Mouse (Mus musculus) lung, embryonic 14.5 days (tissue): ENCODE measurements around the gene Babam1. TPM values are rescaled to one million over a fixed set of nuclear protein-coding genes. Genes with fewer than 3 reads are reported as not detected.

ENCODE experiments used
- ATAC-seq: fragments of 200-750 bp; cut with Nextera tagmentation; 2 replicates; pipeline ENCODE4 v1.8.0; 2017; ENCODE audit warnings: mild to moderate bottlenecking, moderate TSS enrichment, moderate library complexity; ENCODE audit not compliant: insufficient read depth
- DNase-seq: peaks from one replicate; pipeline ENCODE4 v3.0.0-alpha.2; 2015
- H3K27ac ChIP-seq: fragments of 300-500 bp; sonication (generic); 2 replicates; pipeline ENCODE4 v1.5.1; 2014; ENCODE audit warnings: low read depth, mild to moderate bottlenecking, moderate library complexity
- H3K27me3 ChIP-seq: fragments of 300-500 bp; sonication (generic); 2 replicates; pipeline ENCODE4 v1.6.1; 2014; ENCODE audit warnings: low read length, control low read depth; ENCODE audit not compliant: insufficient read depth
- H3K36me3 ChIP-seq: fragments of 300-500 bp; sonication (generic); 2 replicates; pipeline ENCODE4 v1.6.1; 2014; ENCODE audit warnings: control low read depth; ENCODE audit not compliant: insufficient read depth
- H3K4me1 ChIP-seq: fragments of 300-500 bp; sonication (generic); 2 replicates; pipeline ENCODE4 v1.6.1; 2014; ENCODE audit warnings: antibody characterized with exemption, control low read depth; ENCODE audit not compliant: insufficient read depth
- H3K4me2 ChIP-seq: fragments of 300-500 bp; sonication (generic); 2 replicates; pipeline ENCODE4 v1.6.1; 2014; ENCODE audit warnings: mild to moderate bottlenecking
- H3K4me3 ChIP-seq: fragments of 300-500 bp; sonication (generic); 2 replicates; pipeline ENCODE4 v1.5.1; 2014; ENCODE audit warnings: low read depth, low read length
- H3K9ac ChIP-seq: fragments of 300-500 bp; sonication (generic); 2 replicates; pipeline ENCODE4 v1.6.1; 2014
- H3K9me3 ChIP-seq: fragments of 300-500 bp; sonication (generic); 2 replicates; pipeline ENCODE4 v1.6.1; 2016; ENCODE audit warnings: low read depth, low read length, control low read depth
- CTCF ChIP-seq: IDR thresholded peaks from 2 replicates; pipeline ENCODE4 v1.5.1; 2016; ENCODE audit warnings: antibody characterized with exemption, low read depth
- WGBS: fragments of 180-500 bp; shearing (Covaris S2); extraction: QIAGEN DNeasy Blood & Tissue Kit; methylation state at CpG from one replicate; pipeline ENCODE4 v1.1.7; 2014; 5-methylcytosine and 5-hydroxymethylcytosine counted together
- polyA plus RNA-seq: library from polyadenylated mRNA; unstranded; fragments of >200 nt; fragmentation: Nextera tagmentation; extraction: Ambion mirVana; gene quantifications from 2 replicates; pipeline ENCODE4 v1.2.1, GENCODE M21; 2014

The Babam1 gene
- polyA plus RNA-seq, 1 experiment from 2014 or later: 114 TPM

GRCm38 (mm10) chr8:71381971-71382961, 14.4 kb upstream of the Babam1 start:
- DNase-seq (peak; percentile 95), ATAC-seq (peak; percentile 92)
- H3K27me3 ChIP-seq: no peaks in the 10 kb centered on the region
- H3K4me2 ChIP-seq: peak overlapping the region; percentile 98
- H3K36me3 ChIP-seq: peaks cover 15% of the 10 kb centered on the region
- H3K9ac ChIP-seq: peak overlapping the region; percentile 84
- TF ChIP-seq CTCF: no peak
- peak overlapping the region; percentile 91 for H3K27ac ChIP-seq
- H3K4me1 ChIP-seq: peaks cover 18% of the 10 kb centered on the region
- H3K4me3 ChIP-seq: peak overlapping the region; percentile 90
- H3K9me3 ChIP-seq: no peaks in the 10 kb centered on the region
- 2% methylated on average over 66 of the region's 80 CpGs for WGBS

DNA sequence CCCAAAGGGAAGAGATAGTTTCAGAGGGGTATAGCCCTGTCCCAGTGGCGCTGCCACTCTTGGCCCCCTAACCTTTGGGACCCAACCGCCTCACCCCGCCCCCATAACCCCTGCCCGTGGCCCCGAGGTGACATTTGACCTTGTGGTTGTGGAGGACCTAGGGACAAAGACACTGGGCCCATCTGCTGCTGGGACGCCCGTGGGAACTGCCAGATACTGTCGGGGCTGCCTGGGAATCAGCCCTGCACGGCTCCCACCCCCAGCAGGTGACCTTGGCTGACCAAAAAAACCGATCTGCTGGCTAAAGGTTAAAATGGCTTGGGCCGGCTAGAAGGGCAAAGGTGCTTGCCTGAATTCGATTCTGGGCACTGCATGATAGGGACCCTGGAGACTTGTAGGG, 13.3 kb upstream of the Babam1 start:
- Histone ChIP-seq H3K9me3 (no peaks in the 10 kb centered on the region), H3K36me3 (peaks cover 4% of the 10 kb centered on the region; the same call in 1 of the 2 replicates), H3K4me2 (no peak overlapping the region), H3K4me1 (peaks cover 18% of the 10 kb centered on the region), H3K9ac (no peak overlapping the region), H3K4me3 (no peak overlapping the region), H3K27ac (peak overlapping the region; percentile 91; the same call in 1 of the 2 replicates), H3K27me3 (no peaks in the 10 kb centered on the region)
- DNase-seq: no peak
- no peak for TF ChIP-seq CTCF
- ATAC-seq: no peak
- 19% methylated on average over 12 of the region's 12 CpGs for WGBS

DNA sequence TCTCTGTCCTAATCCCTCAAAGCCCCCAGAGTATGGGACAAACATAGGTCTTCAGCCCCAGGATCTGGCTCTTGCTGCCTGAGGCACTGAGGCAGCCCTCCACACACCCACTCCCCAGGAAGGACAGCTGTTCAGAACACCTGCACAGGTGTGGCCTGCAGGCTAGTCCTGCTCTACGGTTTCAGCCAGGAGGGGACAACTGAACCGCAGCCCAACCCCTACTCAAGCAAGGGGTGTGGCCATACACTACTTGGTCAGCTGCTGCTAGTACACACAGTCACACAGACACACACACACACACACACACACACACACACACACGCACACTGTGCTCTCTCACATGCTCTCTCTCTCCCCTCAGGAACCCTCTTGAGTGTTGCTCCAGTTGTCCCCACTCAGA, 12.8 kb upstream of the Babam1 start:
- H3K27ac ChIP-seq: no peak overlapping the region
- H3K9ac ChIP-seq: no peak overlapping the region

DNA sequence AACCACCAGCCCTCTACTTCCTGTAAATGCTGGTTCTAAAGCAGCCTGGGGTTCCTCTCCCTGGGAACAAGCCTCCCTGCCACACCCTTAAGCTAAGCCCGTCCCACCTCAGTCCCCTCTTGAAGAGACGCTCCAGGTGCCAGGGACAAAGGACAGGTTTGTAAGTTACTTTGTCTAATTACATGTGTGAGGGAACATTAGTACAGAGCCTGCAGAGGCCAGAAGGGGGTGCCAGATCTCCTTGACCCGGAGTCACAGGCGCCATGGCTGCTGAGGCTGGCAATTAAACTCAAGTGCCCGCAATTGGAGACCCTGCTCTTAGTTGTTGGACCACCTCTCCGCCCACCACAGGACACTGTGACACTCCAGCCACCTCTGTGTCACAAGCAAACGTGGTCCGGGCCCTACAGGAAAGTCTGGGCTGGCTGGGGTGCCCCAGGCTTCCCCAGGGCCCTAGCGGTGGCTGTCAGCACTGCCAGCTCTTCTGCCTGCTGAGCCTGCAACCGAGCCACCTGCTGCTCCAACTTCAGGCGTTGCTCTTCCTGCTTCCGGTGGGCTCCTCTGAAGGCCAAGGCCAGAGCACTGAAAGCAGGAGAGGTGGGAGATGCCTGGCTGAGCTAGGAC, 11.3 kb upstream of the Babam1 start:
- H3K4me2 ChIP-seq: no peak overlapping the region
- no peak for DNase-seq
- no peaks in the 10 kb centered on the region for H3K36me3 ChIP-seq
- no peaks in the 10 kb centered on the region for H3K9me3 ChIP-seq
- H3K9ac ChIP-seq: no peak overlapping the region
- no peak overlapping the region for H3K4me3 ChIP-seq
- no peak for ATAC-seq
- peaks cover 10% of the 10 kb centered on the region for H3K4me1 ChIP-seq
- H3K27ac ChIP-seq: no peak overlapping the region
- no peaks in the 10 kb centered on the region for H3K27me3 ChIP-seq
- WGBS: 64% methylated on average over 12 of the region's 12 CpGs
- no peak; the same call in none of the 2 replicates for TF ChIP-seq CTCF

More for the DNA sequence above, 12.8 kb upstream of the Babam1 start:
- no peaks in the 10 kb centered on the region for H3K27me3 ChIP-seq
- no peak overlapping the region for H3K4me3 ChIP-seq
- no peaks in the 10 kb centered on the region for H3K36me3 ChIP-seq
- ATAC-seq: no peak
- 42% methylated on average over 3 of the region's 3 CpGs for WGBS
- TF ChIP-seq CTCF: no peak
- no peaks in the 10 kb centered on the region for H3K9me3 ChIP-seq
- DNase-seq: no peak
- H3K4me2 ChIP-seq: no peak overlapping the region
- H3K4me1 ChIP-seq: peaks cover 18% of the 10 kb centered on the region

DNA sequence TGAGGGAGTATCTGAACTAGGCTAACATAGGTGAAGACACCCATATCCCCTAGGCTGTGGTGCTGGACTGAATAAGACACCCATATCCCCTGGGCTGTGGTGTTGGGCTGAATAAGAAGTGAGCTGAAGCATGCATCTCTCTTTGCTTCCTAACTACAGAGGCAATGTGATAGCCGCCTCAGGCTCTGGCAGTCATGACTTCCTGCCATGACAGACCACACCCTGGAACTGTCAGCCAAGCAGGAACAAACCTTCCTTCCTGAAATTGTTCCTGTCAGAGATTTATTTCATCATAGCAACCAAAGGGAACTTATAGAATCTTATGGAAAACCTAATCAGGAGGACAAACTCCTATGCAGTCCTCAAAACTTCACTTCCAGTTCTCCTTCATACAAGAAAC, 8.4 kb upstream of the Babam1 start:
- ATAC-seq (no peak), DNase-seq (peak; percentile 18)
- Histone ChIP-seq H3K4me1 (peaks cover 1% of the 10 kb centered on the region), H3K27me3 (no peaks in the 10 kb centered on the region), H3K9me3 (no peaks in the 10 kb centered on the region), H3K27ac (no peak overlapping the region), H3K4me2 (no peak overlapping the region), H3K9ac (no peak overlapping the region), H3K36me3 (no peaks in the 10 kb centered on the region), H3K4me3 (no peak overlapping the region)
- TF ChIP-seq CTCF: no peak
- 64% methylated on average over 1 of the region's 1 CpGs for WGBS

DNA sequence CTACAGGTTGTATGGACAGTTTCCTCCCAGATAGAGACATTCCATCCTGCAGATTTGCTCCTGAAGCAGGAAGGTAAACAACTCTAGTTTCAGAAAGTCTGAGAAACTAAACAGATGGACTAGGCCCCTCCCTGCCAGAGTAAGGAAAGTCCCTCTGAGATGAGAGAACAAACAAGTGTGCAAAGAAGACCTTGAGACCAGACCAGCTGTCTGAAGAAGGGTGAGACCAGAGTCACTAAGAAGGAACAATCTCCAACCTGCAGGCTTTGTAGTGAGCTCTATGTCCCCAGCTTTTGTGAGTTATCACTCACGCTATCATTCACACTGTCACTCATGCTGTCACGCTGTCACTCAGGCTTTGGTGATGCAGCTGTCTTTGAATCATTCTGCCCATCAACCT, 5.0 kb upstream of the Babam1 start:
- no peak for DNase-seq
- peaks cover 3% of the 10 kb centered on the region; the same call in 1 of the 2 replicates for H3K4me1 ChIP-seq
- H3K9me3 ChIP-seq: no peaks in the 10 kb centered on the region
- WGBS: 86% methylated on average over 2 of the region's 2 CpGs
- H3K27ac ChIP-seq: no peak overlapping the region
- H3K4me3 ChIP-seq: no peak overlapping the region
- ATAC-seq: no peak
- no peak for TF ChIP-seq CTCF
- H3K4me2 ChIP-seq: no peak overlapping the region
- no peak overlapping the region for H3K9ac ChIP-seq
- H3K36me3 ChIP-seq: no peaks in the 10 kb centered on the region
- H3K27me3 ChIP-seq: no peaks in the 10 kb centered on the region

- H3K4me1 ChIP-seq: peaks cover 4% of the 10 kb centered on the region
- WGBS: 68% methylated on average over 5 of the region's 5 CpGs
- H3K27ac ChIP-seq: no peak overlapping the region
- no peak overlapping the region for H3K4me2 ChIP-seq
- no peaks in the 10 kb centered on the region for H3K27me3 ChIP-seq
- no peaks in the 10 kb centered on the region for H3K9me3 ChIP-seq
- no peak for ATAC-seq
- TF ChIP-seq CTCF: no peak
- H3K36me3 ChIP-seq: no peaks in the 10 kb centered on the region
- no peak overlapping the region; the same call in 1 of the 2 replicates for H3K9ac ChIP-seq
- no peak overlapping the region for H3K4me3 ChIP-seq
- no peak for DNase-seq
Observed at GRCm38 (mm10) chr8:71392391-71392790, 4.3 kb upstream of the Babam1 start.
